Mouse (Mus musculus) thymus, postnatal 25 days (tissue): ENCODE data around the gene Pgm5.

ENCODE experiments used
- DNase-seq: peaks from one replicate; pipeline ENCODE4 v3.0.0; 2022

Gene Pgm5

GRCm38 (mm10) chr19:24762473-24763149, 99.0 kb downstream of the Pgm5 start:
- DNase-seq = no peak

- DNase-seq = no peak
Measured at GRCm38 (mm10) chr19:24756627-24757026, 105.0 kb downstream of the Pgm5 start.

DNA sequence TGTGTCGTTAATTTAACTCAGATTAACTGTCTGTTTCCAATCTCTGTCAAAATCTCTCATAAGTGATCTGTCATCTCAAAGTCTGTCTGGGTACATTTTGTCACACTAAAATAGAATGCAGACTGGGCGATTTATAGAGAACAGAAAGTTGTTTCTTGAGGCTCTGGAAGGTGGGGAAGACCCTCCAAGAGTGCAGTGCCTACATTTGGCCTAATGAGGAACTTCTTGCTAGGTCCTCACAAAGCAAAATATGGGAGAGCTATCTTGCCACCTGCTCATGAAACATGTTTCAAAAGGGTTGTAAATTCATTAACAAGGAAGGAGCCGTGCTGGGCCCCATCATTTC, 107.2 kb downstream of the Pgm5 start:
- DNase-seq = no peak

GRCm38 (mm10) chr19:24753617-24754439, 107.8 kb downstream of the Pgm5 start:
- no peak for DNase-seq

DNA sequence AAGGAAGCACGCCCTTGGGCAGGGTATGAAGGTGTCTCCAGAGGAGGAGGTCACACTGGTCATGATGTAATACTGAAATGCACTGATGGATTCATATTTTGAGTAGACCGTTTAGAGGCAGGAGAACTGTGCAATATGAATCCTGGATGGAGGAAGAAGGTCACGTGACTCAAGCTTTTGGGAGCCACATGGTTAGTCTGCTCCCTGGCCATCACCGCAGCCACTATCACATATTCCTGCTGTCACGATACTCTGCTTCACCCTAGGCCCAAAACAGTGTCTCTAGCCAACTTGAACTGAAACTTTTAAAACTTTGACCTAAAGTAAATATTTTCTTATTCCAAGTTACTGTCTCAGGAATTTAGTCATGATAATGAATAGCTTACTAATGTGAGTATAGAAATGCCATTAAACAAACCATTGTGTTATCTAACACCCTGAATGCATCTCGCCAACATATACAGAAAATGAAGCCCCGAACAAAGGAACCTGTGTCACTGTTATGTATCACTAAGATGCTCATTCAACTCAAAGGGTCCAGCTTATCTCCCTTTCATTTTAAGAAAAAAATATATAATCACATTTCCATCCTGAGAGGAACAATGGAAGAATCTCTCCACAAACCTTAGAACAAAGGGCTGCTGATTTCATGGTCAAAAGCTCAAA, 108.6 kb downstream of the Pgm5 start:
- no peak for DNase-seq

DNA sequence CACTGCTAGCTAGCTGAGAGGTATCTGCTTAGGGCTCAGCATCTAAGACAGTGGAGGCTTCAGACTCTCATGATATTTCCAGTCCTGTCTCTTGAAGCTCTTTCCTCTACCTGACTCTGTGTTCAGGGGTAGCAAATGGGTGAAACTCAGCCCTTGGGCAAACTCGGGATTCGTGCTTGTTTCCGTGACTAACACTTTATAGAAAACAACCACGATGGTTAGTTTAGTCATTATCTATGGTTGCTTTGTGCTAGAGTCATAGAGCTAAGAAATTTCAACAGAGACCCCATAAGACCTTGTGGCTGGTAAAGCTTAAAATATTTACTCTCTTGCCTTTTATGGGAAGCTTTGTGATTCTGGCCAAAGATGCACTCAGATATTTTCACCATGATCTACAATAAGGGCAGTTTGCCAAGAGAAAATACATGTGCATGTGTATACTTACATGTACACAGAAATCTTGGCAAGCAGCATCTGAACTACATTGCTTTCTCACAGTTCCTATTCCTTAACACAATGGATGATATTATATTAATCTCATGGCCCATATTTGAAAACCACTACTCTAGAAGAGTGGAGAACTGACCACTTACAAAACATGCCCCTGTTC, 115.3 kb downstream of the Pgm5 start:
- DNase-seq = no peak

- no peak for DNase-seq
Measured at GRCm38 (mm10) chr19:24742606-24743005, 119.0 kb downstream of the Pgm5 start.

DNA sequence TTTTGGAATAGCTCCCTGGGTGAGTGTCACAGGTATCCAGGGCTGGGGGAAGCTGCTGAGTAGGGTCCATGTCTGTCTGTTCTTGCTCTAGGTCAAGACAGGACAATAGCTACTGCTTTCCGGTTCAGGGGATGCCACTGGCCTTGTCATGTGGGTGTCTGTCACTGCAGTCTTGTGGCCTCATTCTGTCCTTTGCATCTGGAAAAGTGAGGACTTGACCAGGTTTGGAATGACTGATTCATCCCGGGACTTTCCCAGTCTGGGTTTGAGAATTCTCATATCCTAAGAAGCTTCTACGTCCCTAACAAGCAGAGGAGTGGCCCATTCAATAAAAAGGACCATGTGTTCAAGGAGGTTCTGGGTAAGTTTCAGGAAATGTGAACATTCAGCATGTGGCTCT, 122.9 kb downstream of the Pgm5 start:
- DNase-seq = no peak

GRCm38 (mm10) chr19:24738026-24738425, 123.6 kb downstream of the Pgm5 start:
- DNase-seq = no peak

DNA sequence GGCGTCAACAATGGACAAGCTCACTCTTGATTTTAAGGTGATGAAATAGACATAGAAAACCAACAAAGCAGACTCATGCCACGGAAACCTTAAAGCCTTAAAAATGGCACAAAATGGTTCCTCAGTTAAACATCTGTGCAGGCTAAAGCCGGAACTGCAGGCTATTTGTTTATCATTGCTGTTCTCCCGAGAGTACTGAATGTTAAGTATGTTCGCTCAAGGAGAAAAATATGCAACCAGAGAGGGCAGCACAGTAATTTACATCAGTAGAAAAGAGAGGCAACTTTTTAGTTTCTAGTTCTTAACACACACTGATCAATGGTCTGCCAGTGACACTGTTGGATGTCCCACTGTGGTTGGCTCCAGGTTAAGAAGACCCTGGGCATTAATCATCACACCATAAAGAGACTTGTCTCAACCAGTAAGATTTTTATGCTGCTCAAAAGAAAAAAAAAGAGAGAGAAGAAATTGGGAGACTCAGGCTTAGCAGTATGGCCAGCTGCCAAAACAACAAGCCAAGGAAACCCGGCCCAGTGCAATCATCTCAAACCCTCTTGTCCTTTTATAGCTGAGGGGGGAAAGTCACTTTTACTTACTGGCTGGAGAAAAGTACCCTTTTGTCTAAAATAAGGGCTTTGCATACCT, 126.0 kb downstream of the Pgm5 start:
- no peak for DNase-seq

GRCm38 (mm10) chr19:24730661-24731060, 131.0 kb downstream of the Pgm5 start:
- DNase-seq = no peak

DNA sequence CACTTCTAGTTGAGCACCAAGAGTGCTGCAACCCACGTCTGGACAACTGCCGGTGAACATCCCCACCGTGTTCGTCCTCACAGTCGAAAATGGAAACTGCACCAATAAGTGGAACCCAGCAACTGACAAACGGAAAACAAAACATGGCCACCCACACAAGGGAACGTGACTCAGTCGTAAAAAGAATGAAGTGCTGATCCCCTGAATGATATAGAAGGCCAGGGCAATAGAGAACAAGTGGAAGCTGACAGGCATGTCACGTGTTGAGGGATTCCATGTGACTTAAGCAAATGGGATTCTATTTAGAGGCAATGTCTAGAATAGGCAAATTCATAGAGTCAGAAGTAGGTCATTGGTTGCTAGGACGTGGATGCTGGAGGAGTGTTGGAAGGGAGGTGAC, 137.3 kb downstream of the Pgm5 start:
- no peak for DNase-seq

DNA sequence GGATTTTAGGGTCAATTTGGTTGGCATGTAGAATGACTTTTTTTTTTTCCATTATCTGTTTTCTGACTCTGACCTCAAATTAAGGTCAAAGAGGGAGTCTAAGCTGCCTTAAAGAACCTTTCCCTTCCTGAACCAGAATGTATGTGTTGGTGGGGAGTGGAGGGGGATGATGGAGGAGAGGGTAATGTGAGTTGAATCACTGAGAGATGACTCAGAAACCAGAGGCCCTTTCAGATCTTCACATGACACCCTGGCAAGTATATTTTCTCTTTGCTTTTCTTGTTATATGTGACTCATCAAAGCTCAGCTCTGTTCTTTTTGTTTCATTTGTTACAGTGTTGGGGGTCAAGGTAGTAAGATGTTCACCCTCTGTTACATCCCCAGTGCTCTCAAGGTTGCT, 141.2 kb downstream of the Pgm5 start:
- DNase-seq = no peak

- no peak for DNase-seq
Measured at GRCm38 (mm10) chr19:24719504-24719903, 142.2 kb downstream of the Pgm5 start.

DNA sequence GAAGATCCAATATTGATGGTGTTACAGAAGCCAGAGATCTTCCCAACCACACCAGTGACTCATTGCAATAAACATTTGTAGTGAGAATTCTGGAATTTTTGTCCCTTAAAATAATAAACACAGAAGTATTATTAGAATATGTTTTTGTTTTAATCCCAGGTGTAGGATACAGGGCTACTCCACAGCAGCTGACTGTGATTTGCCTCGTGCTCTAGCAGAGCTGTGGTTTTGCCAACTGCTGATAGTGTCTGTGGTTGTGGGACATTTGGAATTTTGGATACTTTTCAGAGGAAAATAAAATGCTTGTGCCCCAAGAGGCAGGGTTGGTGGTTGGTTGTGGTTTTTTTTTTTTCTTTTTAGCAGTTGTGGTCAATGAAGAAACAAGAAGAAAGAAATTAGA, 143.6 kb downstream of the Pgm5 start:
- DNase-seq = no peak

GRCm38 (mm10) chr19:24716303-24717097, 145.2 kb downstream of the Pgm5 start:
- no peak for DNase-seq

GRCm38 (mm10) chr19:24708032-24708431, 153.6 kb downstream of the Pgm5 start:
- no peak for DNase-seq

GRCm38 (mm10) chr19:24707071-24707906, 154.4 kb downstream of the Pgm5 start:
- no peak for DNase-seq

- DNase-seq = no peak
Measured at GRCm38 (mm10) chr19:24705395-24705794, 156.3 kb downstream of the Pgm5 start.

DNA sequence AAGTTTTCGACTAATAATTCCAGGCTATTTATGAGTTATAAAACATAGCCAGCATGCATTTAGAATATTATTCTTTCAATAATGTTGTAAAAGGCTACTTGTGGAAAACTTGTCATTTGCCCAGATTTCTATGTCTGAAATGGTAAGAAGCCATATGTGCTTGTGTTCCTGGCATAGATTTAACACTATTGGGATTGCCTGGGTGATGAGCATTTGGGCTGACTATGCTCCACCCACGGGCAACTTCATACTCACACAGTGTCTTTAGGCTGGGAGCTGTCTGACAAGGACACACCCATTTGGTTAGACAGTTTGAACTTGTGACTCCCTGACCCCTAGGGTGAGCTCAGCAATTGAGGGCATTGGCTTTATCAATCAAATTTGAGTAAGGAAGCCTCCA, 157.3 kb downstream of the Pgm5 start:
- no peak for DNase-seq

GRCm38 (mm10) chr19:24703680-24704079, 158.0 kb downstream of the Pgm5 start:
- DNase-seq = no peak
